Mouse (Mus musculus) mouse embryonic stem cell (cell line): ENCODE results near the gene 9130230L23Rik.

ENCODE experiments used
- in situ Hi-C, 2 experiments: fragments of 300-500 bp; cut with MboI; formaldehyde crosslinking; loops; 1 replicate in 1 of 2; 3 replicates in 1 of 2; pipeline ENCODE4 v1.14.3; 2019 to 2020; ENCODE audit warnings: low sequenced_read_pairs in 2 of 2, low pct_unique_long_range_greater_than_20kb in 1 of 2, mixed read lengths in 1 of 2; ENCODE audit not compliant: unreplicated experiment in 1 of 2

9130230L23Rik gene

DNA sequence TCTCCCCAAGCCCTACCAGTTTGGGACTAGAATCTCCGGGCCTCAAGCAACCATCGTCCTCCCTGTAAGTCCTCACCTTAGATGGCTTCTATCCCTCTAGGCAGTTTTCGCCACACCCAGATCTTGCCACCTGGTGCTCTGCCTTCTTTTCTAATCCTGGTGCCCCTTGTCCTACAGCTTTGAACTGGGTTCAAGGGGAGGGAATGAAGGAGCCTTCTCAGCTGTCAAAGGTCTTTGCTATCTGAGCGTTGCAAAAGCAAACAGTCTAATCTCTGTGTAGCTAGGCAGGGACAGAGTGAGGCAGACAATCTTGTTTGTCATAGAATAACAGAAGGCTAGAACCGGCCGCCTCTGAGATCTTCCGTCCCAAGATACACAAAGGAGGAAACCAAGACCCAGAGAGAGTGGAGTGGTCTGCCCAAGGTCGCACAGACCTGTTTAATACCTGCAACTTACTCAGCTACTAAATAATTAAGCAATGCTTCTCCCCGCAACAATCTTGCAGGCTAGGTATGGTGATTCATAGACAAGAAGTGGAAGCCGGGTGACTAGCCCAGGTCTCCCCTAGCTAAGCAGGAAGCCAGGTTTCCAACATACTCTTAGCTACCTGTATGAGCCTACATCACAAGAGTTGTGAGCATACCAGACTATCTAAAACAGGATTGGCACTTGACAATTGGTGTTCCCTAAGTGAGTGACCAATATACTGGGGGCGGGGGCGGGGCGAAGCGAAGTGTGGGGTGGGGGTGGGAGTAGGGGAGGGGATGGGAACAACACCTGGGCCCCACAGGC, at the start of gene 9130230L23Rik:
Gene 9130230L23Rik (minus strand): TSS at position 152 of the 792 bp plus-strand sequence.
- in situ Hi-C loops = no loop called here

DNA sequence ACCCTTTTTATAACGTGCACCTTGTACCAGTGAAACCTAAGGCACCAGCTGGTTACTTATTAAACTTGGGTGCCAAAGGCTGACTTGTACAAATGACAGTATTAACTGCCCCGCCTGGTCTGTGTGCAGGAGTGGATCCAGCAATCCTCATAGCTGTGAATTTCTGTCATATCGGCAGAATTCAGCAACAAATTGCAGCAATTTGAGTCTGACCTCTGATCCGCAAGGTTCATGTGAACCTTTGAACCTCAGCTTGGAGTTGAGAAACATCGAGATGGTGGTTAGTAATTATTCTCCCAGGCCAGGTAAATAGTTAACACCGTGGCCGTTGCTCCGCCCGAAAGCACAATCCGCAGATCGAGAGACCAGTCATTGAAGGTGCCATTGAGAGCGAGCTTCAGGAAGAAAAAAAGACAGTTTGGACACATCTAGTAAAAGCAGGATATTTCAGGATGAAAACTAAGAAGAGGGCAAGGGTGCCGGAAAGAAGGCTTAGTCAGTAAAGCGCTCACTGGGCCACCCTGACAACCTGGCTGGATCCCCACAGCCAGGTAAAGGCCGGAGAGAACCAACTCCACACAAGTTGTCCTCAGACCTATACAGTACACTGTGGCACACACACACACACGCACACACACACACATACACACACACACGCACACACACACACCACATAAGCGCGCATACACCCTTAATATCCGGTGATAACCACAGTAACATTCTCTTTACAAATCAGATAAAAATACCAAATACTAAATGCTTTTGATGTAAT, 48.9 kb upstream of the 9130230L23Rik start:
- in situ Hi-C loops = loop anchor here in 1 of 2 experiments (25.0 kb wide), 1 partner anchor 609 kb away; no protein-coding TSS in a partner anchor

DNA sequence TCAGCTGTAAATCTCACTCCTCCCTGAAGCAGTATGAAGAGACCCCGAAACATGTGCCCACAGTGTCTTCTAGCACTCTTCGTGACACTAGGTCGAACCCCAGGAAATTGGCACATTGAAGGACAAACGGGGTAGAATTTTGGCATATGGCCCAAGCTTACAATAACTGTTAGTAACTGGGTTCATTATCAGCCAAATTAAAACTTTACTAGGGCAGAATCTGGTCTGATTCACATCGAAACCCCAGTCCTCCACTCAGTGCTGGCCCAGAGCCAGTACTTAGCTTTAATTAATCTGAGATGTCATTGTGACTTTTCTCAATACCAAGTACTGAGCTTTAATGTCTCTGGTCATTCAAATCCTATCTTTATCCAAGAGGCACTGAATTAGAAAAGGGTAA, 46.8 kb upstream of the 9130230L23Rik start:
- in situ Hi-C loops = loop anchor here in 1 of 2 experiments (25.0 kb wide), 1 partner anchor 611 kb away; no protein-coding TSS in a partner anchor

DNA sequence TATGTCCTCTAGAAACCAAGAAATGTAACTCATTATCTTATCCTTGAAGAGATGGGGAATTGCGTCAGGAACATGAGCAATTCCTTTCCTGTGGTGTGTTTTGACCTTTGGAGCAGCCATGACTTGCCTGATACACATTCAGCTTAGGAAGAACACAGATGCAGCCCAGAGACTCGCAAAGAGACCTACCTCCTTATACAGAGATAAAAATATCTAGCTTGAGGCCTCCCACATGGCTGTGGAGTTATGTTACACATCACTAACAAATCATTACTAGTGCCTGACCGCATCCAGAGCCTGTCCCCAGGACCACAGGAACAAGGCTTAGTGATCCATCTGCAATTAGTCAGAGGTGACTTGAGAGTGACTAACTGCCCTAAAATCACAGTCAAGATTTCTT, 42.3 kb upstream of the 9130230L23Rik start:
- in situ Hi-C loops = no loop called here

DNA sequence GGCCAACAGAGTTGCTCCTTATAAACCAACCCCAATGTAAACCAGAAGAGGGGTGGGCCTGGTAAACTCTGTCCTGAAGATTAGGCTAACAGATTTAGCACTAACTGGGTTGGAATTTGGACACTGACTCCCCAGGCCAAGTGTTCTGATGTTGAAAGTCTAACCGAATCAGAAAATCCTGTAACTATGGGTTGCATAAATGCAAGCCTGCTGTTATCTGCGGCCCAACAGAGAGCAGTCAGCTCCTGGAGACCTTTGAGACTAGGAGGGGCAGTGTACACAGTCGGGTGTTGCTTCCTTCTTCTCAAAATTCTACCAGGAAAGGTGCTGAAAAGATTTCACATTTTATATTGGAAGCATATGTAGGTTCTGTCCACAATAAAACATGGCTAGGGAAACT, 39.8 kb upstream of the 9130230L23Rik start:
- in situ Hi-C loops = no loop called here

DNA sequence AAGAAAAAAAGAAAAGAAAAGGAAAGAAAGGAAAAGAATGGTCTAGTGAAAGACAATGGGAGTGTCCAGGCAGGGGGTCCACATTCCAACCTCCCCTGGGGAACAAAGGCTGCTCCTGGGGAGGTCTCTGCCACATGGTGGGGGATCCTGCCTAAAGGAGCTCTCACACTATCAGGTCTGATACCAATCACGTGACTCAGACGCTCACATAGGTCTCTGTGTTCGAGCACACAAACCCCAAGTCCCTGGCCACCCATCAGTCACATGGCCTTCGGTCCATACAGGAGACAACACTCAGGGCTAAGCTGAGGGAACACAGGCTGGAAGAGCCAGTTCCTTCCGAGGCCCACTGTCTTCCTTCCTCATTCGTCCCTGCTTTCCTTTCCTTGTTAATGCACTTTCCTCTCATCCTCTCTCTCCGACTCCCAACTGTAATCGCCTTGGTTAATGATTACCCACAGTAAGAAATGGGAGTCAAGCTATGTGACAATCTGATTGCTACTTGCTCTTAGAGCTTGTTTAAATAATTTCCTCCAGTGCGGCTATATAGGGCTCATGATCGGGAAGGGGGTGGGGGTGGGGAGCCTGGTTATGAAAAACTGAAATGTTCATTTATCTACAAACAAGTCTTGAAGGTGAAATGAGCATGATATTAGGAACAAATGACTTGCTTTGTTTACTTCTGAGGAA, 38.7 kb upstream of the 9130230L23Rik start:
- in situ Hi-C loops = no loop called here

DNA sequence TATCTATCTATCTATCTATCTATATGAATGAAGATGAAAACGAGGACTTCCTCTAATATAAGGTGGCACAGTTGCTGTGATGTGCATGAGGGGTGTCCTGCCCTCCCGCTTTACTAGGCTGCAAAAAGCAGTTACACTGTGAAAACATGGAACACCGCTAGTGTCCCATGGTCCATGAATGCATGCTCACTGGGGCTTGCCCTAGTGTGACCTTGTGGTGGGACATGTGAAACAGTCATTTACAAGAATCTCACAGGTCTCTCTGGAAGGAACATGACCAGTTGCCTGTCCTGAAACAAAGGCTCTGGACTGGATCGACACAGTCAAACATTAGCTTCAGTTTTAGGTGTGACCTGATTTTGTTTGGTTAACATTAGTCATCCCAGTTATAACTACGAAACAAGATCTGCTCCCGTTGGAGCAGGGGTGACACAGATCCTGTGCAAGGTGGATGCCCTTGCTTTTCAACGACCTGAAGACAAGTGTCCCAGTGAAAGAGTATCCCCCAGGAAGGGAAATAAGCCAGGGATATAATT, 36.7 kb upstream of the 9130230L23Rik start:
- in situ Hi-C loops = no loop called here

DNA sequence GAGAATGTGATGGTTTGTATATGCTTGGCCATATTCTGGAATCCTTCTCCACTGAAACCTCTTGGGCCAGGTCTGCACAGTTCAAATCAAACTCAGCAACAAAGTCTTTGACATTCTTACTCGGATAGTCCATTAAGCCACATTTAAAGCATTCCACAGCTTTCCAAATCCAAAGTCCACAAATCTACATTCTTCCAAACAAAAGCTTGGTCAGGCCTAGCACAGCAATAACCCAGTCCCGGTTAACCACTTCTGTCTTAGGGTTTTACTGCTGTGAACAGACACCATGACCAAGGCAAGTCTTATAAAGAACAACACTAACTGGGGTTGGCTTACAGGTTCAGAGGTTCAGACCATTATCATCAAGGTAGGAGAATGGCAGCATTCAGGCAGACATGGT, 35.7 kb upstream of the 9130230L23Rik start:
- in situ Hi-C loops = no loop called here

DNA sequence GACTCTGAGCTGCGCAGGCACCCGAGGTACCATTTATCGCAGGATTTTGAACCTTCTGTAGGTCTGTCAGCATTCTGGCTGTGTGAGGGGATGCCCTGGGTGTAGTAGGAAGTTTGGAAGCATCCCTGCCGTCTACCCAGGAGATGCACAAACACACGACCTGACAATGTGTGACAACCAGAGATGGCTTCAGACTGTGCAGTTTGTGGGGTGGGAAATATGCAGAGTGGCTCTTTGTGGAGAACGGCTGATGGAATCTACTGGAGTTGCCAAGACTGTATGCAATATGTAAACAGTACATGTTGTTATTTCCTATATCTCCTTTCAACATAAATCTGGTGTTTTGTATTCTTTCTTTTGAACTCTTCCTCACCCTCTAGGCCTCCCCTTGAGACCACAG, 33.0 kb upstream of the 9130230L23Rik start:
- in situ Hi-C loops = no loop called here

DNA sequence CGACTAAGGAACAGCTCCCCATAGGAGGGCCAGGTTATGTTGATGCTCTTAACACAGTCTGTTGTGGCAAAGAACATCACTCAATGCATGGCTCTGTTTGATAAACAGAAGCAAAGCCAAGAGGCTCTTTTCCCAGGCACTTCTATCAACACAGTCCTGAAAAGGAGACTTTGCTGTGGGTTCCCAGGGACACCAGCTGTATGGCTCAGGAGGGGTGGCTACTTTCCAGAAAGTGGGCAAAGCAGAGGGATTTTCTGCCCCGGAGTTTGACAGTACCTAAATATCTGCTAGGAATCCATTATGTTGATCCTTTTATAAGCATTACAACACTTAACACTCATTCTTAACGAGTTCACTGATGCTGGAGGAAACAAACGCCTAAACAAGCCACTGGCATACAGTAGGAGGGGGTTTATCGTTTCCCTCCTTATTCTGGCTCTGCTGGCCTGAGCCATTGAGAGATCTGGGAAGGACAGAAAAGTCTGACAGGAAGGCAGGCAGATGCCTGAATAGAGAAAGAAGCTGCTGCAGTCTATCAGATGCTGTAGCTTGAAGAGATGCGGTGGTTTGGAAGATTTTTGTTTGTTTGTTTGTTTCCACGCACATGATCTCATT, 32.5 kb upstream of the 9130230L23Rik start:
- in situ Hi-C loops = no loop called here

DNA sequence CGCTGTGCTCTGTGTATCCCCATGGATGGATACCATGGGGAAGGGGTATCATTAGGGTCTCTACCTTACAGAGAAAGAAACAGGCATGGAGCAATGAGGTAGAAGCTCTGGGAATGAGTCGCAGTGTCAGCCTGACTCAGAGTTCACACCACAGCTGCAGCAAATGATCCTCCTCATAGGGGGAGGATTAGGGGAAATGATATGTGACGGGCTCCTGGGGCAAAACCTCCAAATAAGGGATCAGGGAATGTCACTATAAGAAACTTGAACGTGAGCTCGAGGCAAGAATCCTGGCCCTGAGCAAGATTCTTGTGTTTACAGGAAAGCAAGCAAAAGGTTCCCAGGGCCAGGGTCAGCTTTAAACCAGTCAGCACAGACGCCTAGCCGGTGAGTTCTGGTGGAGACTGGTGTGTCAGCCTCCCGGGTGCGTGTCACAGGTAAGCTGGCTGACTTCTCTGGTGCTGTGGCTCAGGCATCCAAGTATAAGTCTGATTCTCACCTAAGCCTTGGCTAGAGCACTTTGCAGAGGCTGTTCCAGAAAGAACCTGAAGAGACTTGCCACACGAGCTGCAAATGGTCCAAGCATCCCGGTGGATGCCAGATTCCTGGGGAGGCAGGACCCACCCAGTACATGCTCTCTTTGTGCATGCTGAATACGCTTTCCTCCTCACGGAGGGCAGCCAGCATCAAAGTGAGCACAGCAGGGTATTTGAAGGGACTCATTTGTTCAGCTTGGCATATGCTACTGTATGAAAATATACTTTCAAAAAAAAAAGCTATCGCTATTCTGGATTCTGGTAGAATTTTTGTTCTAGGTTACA, 30.5 kb upstream of the 9130230L23Rik start:
- in situ Hi-C loops = no loop called here

DNA sequence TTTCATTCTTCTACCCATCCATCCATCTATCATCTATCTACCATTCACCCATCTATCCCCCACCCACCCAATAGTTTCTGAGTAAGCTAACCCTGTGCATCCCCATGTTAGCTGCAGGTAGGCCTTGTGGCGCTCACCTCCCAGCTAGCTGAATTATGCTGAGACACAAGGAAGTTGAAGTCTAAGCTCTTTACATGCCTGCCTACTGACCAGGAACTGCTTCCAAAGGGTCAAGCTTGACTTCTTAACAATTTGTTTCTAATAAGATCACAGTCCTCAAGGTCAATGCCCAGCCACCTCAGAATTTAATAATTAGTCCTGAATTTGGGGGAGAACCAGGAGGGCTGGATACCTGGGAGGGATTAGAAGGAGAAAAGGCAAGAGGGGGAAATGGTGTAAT, 28.7 kb upstream of the 9130230L23Rik start:
- in situ Hi-C loops = no loop called here

DNA sequence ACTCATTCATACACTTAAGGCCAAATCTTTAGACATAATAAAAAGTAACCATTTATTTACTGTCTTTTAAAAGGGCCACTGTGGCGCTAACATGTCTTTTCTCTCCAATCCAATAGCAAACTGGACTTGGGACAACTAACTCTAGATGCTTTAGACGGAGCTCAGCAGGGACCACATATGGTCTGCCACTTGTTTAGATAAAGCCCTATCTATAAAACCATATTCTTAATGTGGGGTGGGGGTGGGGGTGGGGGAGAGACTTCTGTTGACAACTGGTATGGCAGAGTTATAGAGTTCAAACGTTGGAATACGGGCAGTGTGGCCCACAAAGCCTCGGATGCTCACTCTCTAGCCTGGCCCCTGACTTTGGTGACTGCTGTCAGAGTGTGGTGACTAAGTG, 27.6 kb upstream of the 9130230L23Rik start:
- in situ Hi-C loops = no loop called here

DNA sequence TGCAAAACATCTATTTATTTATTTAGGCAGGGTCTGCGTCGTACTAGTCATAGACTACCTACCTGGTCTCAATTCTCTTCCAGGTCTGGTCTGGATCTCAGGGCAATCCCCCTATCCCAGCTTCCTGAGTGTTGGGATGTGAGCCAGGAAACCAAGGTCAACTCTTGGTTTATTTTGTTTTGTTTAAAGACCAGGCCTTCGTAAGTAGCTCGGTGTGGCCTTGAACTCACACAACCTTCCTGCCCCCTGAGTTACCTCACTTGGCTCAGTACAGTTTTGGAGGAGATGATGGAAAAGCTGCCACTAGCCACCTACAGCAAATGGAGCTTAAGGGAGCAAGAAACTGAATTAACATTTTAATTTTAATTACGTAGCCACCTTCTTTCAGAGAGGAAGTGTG, 24.1 kb upstream of the 9130230L23Rik start:
- in situ Hi-C loops = no loop called here

DNA sequence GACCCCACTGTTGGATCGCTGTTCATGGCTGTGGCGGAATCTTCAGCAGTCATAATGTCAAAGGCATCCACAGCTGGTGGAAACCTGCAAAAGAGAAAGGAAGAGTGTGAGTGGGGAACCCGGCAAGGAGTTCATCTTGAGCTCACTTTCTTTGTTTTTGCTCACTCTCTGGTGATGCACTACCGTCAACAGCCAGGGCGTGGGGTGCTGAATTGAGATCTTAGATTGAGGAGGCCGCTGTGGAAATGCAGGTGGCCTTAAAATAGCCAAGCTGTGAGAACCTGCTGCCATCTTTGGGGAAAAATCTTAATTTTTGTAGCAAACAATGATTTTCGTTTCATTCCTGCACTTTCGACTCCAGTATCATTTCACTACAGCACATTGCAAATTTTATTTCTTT, 23.1 kb upstream of the 9130230L23Rik start:
- in situ Hi-C loops = no loop called here

DNA sequence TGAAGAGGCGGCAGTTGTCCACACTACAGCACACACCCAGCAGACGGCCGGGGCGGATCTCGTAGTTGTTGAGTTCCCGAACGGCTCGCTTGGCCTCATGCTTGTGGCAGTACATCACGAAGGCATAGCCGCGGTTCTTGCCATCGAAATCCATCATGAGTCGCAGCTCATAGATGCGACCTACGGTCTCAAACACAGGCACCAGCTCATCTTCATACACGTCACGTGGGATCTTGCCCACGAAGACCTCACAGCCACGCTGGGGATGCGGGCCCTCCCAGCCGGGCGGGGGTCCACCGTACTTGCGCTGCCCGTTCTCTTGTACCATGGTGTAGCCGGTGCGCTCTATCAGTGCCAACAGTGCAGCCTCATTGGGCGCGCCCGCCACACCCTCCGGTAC, 22.7 kb upstream of the 9130230L23Rik start:
- in situ Hi-C loops = no loop called here

DNA sequence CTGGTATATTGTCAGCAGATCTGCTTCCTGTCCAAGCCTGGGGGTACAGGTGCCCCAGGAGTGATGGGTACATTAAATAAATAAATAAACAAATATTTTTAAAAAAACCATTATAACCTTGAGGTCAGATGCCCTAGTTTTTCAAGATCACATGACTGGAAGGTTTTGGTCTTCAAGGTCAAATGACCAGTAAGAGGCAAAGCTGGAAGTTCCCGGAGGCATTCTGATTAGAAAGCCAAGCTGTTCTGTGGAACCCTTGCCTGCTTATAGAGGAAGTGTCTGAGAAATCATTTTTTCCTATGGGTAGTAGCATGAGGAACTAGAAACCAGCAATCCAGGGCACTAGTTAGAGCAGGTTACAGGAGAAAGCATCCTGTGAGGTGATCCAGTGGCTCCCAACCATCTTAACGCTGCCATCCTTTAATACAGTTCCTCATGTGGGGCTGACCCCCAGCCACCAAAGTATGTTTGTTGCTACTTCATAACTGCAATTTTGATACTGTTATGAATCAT, 11.4 kb upstream of the 9130230L23Rik start:
- in situ Hi-C loops = no loop called here

DNA sequence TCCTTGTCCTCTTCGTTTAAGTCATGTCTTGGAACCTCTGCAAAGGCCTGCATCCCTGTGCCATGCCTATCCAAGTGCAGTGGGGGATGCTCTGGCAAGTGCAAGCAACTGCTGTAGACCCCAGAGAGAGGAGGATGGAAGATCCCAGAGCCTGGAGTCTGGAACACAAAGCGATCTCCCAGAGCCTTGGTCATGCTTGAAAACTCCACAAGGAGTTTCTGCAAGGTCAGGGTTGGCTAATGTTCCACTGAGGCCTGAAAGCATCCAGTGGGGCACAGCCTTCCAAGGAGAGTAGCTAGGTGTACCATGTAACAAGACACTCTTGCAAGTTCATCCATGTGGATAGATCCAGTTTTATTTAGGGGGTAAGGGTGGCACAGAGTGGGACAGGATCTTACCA, 10.4 kb upstream of the 9130230L23Rik start:
- in situ Hi-C loops = no loop called here
